Mouse (Mus musculus) cerebellum, adult 2 months (tissue): ENCODE data around the gene Gm2897.
"Not testable (repeated sequence)": the region's sequence is repeated elsewhere in the genome, so short reads cannot be mapped to it uniquely, and the experiment has no call there.

Source experiments
- CTCF ChIP-seq: fragments of 200-500 bp; IDR thresholded peaks from 2 replicates; pipeline ENCODE4 v1.5.1; 2011; ENCODE audit warnings: low read depth, mild to moderate bottlenecking, control low read depth, low read length, moderate library complexity, borderline replicate concordance; ENCODE audit not compliant: insufficient read depth
- POLR2A ChIP-seq: fragments of 200-500 bp; IDR thresholded peaks from 2 replicates; pipeline ENCODE4 v1.6.1; 2011; ENCODE audit warnings: low read length, control low read depth, borderline replicate concordance; ENCODE audit not compliant: insufficient read depth

- TF ChIP-seq CTCF, POLR2A: not testable (repeated sequence)
Observed at GRCm38 (mm10) chr14:3048727-3049512, at the start of gene Gm2897.
